Mouse (Mus musculus): ENCODE data around the gene Atg9b.

Gene Atg9b

DNA sequence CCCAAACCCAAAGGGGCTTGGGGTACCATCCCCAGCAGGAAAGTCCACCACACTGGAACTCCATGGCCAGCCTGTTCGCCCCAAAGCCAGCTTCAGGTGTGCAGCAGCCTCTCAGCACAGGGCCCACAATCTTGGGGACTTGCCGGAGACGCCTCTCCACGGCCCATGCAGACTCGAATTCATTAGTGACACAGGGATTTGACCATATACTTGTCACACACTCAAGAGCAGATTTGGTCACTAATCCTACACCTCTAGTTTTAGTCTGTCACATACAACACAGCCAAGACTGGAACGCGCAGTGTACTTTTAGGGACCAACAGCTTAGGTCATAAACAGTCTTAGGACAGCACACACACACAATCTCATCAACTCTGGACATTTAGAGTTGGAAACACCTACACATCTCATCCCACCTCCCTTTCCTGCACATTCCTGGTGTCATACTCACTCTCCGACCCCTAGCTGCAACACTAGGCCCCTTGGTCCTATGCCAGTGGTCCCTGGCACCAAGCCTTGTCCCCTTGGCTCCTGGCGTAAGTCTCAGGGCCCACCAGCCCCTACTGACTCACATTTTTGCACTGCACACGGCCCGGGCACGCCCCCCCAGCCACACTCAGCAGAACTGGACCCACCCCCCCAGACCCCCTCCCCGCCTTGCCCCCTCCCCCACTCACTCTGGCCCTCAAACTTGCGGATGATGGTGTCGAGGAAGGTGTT lies 41.3 kb downstream of the Atg9b start:
- no peak for DNase-seq (ENCODE audit: extremely low read depth, low read depth, low spot score)

DNA sequence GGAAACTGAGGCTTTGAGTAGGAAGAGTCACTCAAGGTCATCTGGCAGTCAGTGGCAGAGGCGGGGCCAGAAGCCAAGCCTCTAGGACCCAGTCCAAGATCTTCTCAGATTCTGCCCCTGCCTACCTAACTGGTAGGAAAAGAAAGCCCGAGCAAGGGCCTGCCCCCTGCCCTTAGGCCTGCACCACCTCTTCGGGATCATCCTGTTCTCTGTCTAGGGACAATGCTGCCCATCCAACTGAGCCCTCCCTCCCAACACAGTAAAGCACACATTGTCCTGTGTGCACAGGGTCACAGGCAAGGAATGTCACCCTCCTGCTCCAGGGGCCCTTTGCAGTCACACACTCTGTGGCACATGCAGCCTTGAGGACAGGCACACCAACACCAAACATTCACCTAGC lies 41.9 kb downstream of the Atg9b start:
- no peak for DNase-seq (ENCODE audit: extremely low read depth, low read depth, low spot score)

DNA sequence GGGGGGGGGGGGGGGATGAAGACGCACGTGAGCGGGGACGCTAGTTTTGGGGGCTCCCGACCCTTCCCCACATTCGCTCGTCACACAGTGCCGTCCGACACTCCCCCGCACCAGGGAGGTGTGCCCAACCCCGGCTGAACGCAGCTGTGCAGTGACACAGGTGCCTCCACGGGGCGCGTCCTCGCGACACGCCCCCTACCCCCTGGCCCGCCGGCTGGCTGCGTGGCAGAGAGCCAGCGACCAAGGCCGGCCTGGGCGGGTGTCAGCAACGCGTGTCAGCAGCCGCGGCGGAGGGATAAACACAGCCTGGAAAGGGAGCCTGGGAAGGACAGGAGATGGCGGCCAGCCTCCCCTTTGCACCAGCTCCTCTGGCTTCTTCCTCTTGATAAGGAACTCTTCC lies 43.4 kb downstream of the Atg9b start:
- no peak for DNase-seq (ENCODE audit: extremely low read depth, low read depth, low spot score)

DNA sequence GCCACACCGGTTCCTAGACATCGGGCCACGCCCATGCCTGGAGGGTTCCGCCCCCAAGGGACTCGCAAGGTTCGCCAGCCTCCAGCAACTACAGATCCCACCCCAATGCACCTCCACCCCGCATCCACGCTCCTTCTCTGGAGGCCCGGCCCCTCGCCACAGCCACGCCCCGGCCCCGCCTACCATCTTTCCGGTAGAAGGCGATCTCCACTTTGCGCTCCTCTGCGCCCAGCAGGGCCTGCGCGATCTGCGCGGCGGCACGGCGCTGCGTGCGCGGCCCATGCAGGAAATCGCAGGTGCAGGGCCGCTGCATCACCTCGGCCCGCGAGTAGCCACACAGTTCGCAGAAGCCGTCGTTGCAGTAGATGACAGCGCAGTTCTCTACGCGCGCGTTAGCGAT lies 43.8 kb downstream of the Atg9b start:
- DNase-seq (ENCODE audit: extremely low read depth, low read depth, low spot score) = no peak

DNA sequence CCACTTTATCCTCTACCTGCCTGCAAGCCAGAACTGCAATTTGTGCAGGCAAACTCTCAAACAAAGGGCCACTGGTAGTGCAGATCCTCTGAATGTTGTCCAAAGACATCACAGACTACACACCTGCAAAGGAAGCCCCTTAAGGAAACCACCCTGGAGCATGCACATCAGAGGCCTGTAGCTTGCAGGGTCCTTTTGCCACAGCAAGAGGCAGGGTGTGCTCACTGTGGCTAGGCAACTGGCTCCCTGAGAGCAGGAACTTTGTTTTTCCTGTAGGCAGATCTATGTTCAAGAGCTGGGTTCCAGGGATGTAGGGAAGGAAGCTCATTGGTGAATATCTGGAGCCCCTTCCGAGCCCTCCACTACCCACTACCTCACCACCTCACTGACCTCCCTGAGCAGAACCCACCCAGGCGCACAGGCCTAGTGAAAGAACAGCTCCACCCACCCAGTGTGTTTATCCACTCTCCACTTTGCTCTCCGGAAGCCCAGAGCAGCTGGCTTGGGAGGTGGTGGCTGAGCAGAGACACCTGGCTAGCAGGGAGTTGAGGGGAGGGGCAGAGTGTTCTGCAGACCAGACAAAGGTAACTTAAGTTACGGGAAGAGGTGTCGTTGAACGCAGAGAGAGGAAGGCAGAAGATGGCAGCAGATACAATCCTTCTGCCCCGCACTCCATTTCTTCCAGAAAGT lies 44.6 kb downstream of the Atg9b start:
- DNase-seq (ENCODE audit: extremely low read depth, low read depth, low spot score) = no peak

DNA sequence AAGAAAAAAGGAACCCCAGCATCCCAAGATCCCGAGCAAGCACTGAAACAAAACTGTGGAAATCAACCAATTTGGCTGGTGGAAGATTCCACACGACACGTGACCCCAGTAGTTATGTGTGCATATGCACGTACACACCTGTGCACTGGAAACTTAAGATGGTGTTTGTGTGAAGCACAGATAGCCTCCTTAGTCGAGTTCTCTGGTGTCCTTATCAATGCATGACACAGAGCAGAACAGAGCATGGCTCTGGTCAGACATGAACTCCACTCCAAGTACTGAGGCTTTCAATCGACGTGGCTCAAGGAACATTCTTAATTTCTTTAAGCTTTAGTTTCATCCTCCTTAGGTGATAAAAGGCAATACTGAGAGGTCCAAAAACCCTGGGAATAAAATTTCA lies 45.6 kb downstream of the Atg9b start:
- no peak for DNase-seq (ENCODE audit: extremely low read depth, low read depth, low spot score)

DNA sequence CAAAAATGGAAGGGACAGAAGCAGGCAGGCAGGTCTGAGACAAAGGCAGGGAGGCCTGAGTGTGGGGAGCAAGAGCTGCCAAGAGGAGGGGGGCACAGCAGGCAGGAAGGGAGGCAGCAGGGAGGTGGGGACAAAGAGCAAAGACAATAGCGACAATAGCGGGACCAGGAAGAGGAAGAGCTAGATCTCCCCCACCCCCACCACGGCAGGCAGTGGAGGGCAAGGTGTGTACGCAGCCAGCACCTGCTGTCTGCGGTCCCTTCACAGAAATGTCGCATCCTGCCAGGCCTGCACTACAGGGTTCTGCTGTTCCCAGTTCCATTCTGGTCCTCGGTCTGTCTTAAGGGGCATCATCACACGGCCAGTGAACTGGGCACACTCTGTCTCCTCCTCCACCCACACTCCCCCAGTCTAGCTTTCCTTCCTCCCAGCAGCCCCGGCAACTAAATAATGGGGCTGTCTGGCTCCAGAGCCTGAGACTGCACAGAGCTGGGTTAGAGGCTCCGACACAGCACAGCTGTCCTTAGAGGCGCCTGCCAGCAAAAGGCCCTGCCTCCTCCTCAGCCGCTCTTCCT lies 47.4 kb downstream of the Atg9b start:
- DNase-seq (ENCODE audit: extremely low read depth, low read depth, low spot score) = no peak

DNA sequence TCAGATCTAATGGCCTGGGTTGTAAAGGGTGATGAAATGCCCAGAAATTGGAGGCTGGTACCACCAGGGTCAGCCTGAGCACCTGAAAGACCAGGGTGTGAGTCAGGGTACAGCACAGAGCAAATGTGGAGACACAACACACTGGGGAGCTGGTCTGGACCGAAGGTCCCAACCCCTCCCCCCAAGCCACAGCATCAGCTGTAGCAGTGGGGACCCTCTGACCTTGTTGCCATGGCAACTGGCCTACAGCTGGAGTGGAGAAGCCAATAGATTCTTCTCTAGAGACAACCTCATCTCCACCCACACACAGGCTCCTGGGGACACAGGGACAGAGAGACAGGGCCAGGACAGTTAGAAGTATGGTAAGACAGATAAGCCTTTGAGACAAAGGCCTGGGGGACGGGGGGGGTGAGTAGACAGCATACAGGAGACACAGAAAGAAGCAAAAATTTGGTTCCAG lies 47.9 kb downstream of the Atg9b start:
- DNase-seq (ENCODE audit: extremely low read depth, low read depth, low spot score) = no peak

DNA sequence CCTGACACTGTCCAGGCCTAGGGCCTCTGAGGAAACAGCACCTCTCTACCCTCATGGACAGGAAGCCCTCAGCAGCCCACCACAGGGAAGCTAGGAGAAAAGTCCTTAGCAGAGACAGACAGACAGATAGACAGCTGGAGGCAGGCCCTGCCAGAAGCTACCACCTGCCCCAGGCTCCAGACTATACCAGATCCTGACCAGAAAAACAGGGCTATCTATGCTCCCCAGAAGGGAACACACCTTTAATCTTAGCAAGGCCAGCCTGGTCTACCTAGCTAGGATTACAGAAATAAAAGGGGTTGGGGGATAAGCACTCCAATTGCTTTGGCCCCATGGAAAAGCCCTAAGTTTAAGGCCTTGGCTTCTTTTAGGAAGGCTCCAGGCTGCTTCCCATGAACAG lies 48.6 kb downstream of the Atg9b start:
- no peak for DNase-seq (ENCODE audit: extremely low read depth, low read depth, low spot score)

DNA sequence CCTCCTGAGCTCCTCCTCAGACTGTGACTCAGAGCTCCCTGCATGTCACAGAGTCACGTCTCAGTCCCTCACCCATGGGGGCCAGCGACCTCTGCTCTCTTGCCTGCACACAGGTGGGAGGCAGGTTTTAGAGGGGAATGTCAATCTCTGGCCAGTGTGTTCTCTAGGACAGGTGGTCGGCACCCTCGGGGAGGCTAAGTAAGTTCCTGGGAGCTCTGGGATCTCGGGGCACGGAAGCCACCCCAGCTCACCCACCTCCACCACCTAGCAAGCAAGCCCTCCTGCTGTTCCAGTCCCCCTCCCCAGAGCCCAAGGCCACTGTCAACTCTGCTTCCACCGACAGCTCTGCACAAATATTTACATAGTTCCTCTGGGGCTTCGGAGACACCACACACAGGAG lies 49.0 kb downstream of the Atg9b start:
- no peak for DNase-seq (ENCODE audit: extremely low read depth, low read depth, low spot score)

DNA sequence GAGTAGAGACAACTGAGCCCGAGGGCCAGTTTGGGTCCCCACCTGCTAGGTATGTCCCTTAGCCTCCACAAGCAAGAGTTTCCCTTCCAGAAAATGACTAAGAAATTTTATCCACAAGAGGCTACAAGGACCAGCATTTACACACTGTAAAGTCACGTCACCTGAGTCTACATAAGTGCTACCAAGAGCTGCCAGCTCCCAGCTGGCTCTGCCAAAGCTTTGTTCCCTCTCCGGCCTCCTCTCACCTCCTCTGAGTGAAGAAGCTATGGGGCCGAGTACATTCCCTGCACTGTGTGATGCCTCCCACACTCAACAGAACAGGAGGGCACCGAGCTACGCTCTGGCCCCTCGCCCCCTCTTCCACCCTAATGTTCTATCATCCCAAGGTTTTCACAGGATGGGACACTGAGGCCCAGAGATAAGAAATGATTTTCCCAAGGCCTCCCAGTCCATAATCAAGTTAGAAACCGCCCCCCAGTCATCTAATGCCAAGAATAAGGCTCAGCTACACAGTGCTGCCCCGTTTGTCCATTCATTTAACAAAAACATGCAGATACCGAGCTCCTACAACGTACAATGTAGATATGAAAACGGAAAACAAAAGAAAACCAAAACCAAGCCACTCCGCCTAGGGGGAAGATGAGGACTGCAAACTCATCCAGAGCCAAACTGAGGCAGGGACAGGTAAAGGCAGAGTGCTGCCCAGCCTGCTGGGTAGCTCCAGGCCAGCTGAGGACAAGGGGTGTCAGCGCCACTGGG lies 49.6 kb downstream of the Atg9b start:
- DNase-seq (ENCODE audit: extremely low read depth, low read depth, low spot score) = no peak

DNA sequence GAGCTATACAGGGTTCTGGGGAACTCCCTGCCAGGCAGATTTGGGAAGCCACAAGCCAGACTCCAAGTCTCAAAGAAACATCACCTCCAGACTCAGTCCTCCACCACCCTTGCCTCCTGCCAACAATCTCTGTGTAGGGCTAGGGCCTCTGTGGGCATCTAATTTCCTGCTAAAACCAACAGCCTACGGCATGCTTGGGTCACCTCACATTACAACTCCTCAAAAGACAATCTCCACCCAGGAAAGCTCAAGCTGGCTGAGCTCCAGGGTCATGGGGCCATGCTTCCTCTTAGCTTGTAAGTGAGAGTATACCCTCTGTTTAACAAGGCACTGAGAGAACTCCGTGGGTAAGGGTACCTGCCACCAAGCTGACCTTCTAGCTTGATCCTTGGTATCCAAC lies 54.1 kb downstream of the Atg9b start:
- no peak for DNase-seq (ENCODE audit: extremely low read depth, low read depth, low spot score)

DNA sequence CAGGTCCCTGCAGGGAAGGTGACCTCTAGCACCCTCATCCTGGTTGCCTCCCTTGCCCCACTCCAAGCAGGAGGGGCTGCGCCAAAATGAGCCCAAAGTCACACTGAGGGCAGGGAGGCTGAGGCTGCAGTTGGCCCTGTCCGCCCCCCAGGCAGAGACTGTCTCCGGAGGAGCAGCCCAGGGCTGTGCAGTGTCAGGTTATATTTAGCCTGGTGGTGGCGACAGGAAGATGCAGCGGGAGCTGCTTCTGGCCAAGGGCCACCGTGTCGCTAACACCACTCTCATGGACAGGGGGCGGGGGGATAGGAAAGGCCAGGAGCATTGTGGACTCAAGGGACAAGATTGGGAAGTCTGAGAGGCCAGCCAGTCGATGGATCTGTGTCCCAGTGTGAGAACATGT lies 54.6 kb downstream of the Atg9b start:
- no peak for DNase-seq (ENCODE audit: extremely low read depth, low read depth, low spot score)

DNA sequence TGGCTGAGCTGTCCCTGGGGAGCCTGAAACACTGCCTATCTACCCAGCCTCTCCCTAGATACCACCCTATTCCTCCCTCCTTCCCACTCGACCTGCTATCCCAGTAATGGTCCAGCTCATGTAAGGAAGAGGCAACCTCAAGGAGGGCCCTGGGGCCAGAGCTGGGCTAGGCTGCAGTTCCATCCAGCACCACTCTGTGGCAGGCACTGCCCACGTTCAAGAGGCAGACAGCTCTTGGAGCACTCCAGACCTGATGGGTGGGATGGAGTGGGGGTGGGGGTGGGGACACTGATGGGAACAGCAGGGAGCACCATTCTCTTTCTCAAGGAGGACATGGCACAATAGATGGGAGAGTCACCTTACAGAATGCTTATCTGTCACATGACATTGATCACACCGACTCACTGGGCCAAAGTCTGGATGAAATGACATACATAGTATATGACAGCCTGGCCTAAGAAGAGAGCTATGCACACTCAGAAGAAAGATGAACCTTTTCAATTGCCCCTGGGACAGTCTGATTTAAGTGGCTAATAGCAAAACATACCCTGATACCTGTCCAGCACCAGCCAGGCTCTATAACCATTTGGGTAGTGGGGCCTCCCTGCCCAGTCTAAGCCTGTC lies 55.9 kb downstream of the Atg9b start:
- no peak for DNase-seq (ENCODE audit: extremely low read depth, low read depth, low spot score)

DNA sequence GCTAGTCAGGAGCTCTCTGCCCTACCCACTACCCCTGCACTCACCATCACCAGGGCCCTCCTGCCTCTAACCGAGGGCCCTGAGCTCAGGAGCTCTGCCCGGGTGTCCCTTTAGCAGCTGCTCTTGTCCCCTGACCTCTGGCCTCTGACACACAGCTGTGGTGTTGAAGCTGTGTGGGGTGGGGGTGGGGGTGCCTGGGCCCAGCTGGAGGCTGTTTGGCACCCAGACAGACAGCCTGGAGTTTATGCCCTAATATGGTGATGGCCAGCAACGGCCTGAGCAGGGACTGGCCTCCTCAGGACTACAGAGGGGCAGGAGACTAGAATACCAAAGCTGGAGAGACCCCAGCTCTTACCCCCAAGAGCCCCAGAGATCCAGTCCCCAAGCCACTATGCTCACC lies 57.2 kb downstream of the Atg9b start:
- DNase-seq (ENCODE audit: extremely low read depth, low read depth, low spot score) = no peak

Data from fat pad, adult 2 months (tissue).